Mouse (Mus musculus): ENCODE measurements at regions not wholly inside any gene's neighbourhood (a gene's known extent, or its start where the extent isn't known, plus 50 kb on each side); places are given as distances from the start of the nearest gene placed in this dataset.

DNA sequence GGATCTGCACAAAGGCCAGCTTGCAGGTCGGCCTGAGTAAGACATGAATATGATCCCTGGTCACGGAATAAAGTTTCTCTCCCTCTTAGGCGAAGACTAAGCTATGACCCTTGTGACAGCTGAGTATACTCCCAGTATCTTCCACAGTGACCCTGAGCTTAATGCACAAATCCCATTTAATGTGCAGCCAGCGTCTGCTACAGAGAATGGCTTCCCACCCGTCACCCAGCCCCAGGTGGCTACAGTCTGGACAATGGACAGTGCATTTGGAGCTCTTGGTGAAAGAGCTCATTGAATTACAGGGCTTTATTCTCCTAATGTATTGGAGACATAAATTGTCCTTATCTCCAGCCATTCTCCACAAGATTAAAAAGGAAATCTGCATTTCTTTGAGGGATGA is 454.3 kb upstream of the Fam19a5 start:
- no peak for TF ChIP-seq GATA1 (IDR thresholded peaks at IDR 0.05; ENCODE audit: borderline replicate concordance, low read length)
- no peak for TF ChIP-seq CTCF (IDR thresholded peaks at IDR 0.05; ENCODE audit: low read depth, low read length)
- no peak for TF ChIP-seq POLR2AphosphoS5 (IDR thresholded peaks at IDR 0.05; ENCODE audit: insufficient replicate concordance, low read depth, low read length)
- no peak for TF ChIP-seq TAL1 (conservative IDR thresholded peaks at IDR 0.05; ENCODE audit: low read depth, low read length)
- TF ChIP-seq GATA2 (IDR thresholded peaks at IDR 0.05; ENCODE audit: borderline replicate concordance, low read depth, low read length): no peak
